Mouse (Mus musculus): ENCODE measurements around the gene Taar5. TPM values are rescaled to one million over a fixed set of nuclear protein-coding genes. Genes with fewer than 3 reads are reported as not detected.

The Taar5 gene
- polyA plus RNA-seq, 1 experiment from 2014 or later, result not detected

DNA sequence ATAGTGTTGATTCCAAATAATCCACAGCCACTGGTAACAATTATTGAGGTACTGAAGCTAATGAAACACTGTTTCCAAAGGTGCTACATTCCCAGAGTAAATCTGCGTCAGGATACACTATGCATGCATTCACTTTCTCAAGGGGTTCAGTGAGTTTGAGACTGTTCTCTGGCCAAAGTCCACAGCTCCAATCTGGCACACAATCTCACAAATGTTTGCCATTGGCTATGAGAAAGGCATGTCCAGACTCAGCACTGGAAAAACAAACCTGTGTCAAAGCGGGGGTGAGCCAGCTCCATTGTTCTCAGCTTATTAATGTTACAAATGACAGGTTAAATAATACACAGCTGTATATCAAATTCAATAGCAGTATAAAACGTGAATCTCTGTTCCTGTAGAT is 11.4 kb upstream of the Taar5 start:
- H3K36me3 ChIP-seq (ENCODE audit: control insufficient read depth, insufficient read depth, low read length), result no peaks in the 10 kb centered on the region
- H3K4me2 ChIP-seq (ENCODE audit: low read length), result no peak overlapping the region
- H3K4me3 ChIP-seq (ENCODE audit: low read depth, low read length), result no peak overlapping the region
- H3K9ac ChIP-seq (ENCODE audit: low read length), result no peak overlapping the region
- DNase-seq (ENCODE audit: low spot score) (no peak), ATAC-seq (no peak)
- no peak overlapping the region for H3K27ac ChIP-seq (ENCODE audit: low read depth, low read length)
- no peaks in the 10 kb centered on the region for H3K9me3 ChIP-seq (replicated peaks; ENCODE audit: control insufficient read depth, low read length)
- no peaks in the 10 kb centered on the region for H3K4me1 ChIP-seq (ENCODE audit: control insufficient read depth, insufficient read depth, low read length)
- H3K27me3 ChIP-seq (replicated peaks; ENCODE audit: control insufficient read depth, insufficient read depth, low read length), result no peaks in the 10 kb centered on the region
- 67% methylated on average over 3 of the region's 3 CpGs for WGBS

DNA sequence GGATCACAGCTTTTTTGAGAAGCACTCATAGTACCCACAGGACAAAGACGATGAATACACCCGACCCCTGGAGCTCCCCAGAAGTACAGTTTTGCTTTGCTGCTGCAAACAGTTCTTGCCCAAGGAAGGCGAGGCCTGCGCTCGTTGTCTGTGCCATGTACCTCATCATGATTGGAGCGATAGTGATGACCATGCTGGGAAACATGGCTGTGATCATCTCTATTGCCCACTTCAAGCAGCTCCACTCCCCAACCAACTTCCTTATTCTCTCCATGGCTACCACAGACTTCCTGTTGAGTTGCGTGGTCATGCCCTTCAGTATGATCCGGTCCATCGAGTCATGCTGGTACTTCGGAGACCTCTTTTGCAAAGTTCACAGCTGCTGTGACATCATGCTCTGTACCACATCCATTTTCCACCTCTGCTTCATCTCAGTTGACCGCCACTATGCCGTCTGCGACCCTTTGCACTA is 10.0 kb upstream of the Taar5 start, which contains the start of gene Taar4:
Gene Taar4, plus strand, starts transcription at position 51 of the 472 bp plus-strand sequence.
- no peak within 1 kb of the TSS for H3K27ac ChIP-seq (ENCODE audit: low read depth, low read length)
- H3K4me3 ChIP-seq (ENCODE audit: low read depth, low read length), result no peak within 1 kb of the TSS
- ATAC-seq (no peak), DNase-seq (ENCODE audit: low spot score) (no peak)
- H3K4me1 ChIP-seq (ENCODE audit: control insufficient read depth, insufficient read depth, low read length), result no peaks in the 10 kb centered on the region
- H3K4me2 ChIP-seq (ENCODE audit: low read length), result no peak within 1 kb of the TSS
- H3K9me3 ChIP-seq (replicated peaks; ENCODE audit: control insufficient read depth, low read length), result no peaks in the 10 kb centered on the region
- WGBS, result 95% methylated on average over 13 of the region's 13 CpGs
- H3K36me3 ChIP-seq (ENCODE audit: control insufficient read depth, insufficient read depth, low read length), result no peaks in the 10 kb centered on the region
- no peak within 1 kb of the TSS for H3K9ac ChIP-seq (ENCODE audit: low read length)
- no peaks in the 10 kb centered on the region for H3K27me3 ChIP-seq (replicated peaks; ENCODE audit: control insufficient read depth, insufficient read depth, low read length)

DNA sequence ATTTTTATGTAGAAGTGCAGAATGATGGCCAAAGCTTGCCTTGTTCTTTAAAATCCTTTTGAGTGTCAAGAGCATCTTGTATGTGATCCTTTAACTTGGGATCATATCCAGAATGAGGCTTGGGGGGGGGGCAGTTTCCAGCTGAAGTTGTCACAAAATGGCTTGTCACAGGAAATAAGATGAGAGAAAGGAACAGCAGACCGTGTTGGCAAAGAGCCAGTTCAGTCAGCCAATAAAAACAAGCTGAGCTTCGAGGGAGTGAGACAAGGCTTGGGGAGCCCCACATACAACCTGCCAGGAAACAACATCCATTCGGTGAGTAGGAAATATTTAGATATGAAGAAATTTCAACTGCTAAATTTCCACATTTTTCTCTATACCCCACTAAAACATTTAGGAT is 7.1 kb upstream of the Taar5 start:
- H3K27me3 ChIP-seq (replicated peaks; ENCODE audit: control insufficient read depth, insufficient read depth, low read length), result no peaks in the 10 kb centered on the region
- peak; percentile 78; the same call in 1 of the 2 replicates for ATAC-seq
- no peaks in the 10 kb centered on the region for H3K36me3 ChIP-seq (ENCODE audit: control insufficient read depth, insufficient read depth, low read length)
- WGBS, result 43% methylated on average over 3 of the region's 3 CpGs
- H3K4me1 ChIP-seq (ENCODE audit: control insufficient read depth, insufficient read depth, low read length), result no peaks in the 10 kb centered on the region
- no peak overlapping the region for H3K4me2 ChIP-seq (ENCODE audit: low read length)
- H3K4me3 ChIP-seq (ENCODE audit: low read depth, low read length), result no peak overlapping the region
- peak; percentile 63 for DNase-seq (ENCODE audit: low spot score)
- H3K9me3 ChIP-seq (replicated peaks; ENCODE audit: control insufficient read depth, low read length), result no peaks in the 10 kb centered on the region
- no peak overlapping the region for H3K27ac ChIP-seq (ENCODE audit: low read depth, low read length)
- no peak overlapping the region for H3K9ac ChIP-seq (ENCODE audit: low read length)

DNA sequence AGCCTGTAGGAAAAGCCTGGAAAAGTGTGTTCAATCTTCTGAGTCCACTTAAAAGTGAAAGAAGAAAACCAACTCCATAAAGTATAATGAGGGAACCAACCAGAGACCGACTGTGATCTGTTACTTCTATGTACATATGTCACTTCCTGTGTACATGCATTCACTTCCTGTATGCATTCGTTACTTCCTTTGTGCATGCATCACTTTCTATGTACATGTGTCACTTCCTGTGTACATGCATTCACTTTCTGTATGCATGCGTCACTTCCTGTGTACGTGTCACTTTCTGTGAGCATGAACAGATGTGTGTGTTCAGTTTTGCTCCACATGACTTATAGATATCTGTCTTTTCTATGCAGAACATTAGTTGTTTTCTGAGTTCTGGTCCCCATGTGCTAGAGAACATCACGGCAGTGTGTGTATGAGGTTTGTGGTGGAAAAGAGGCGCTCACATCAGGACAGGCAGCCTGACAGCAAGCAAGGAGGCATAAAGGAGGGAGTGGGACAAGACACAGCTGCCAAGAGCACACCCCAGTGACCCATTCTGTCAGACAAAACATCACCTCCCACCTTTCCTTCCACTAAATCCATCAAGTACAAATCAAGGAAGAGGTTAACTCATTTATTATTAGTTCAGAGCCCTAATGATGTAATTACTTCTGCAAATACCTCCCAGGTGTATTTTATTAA is 5.4 kb upstream of the Taar5 start:
- no peak overlapping the region for H3K27ac ChIP-seq (ENCODE audit: low read depth, low read length)
- H3K4me2 ChIP-seq (ENCODE audit: low read length), result no peak overlapping the region
- ATAC-seq, result no peak
- 95% methylated on average over 6 of the region's 6 CpGs for WGBS
- H3K9me3 ChIP-seq (replicated peaks; ENCODE audit: control insufficient read depth, low read length), result no peaks in the 10 kb centered on the region
- no peak for DNase-seq (ENCODE audit: low spot score)
- no peaks in the 10 kb centered on the region for H3K27me3 ChIP-seq (replicated peaks; ENCODE audit: control insufficient read depth, insufficient read depth, low read length)
- H3K36me3 ChIP-seq (ENCODE audit: control insufficient read depth, insufficient read depth, low read length), result no peaks in the 10 kb centered on the region
- no peak overlapping the region for H3K4me3 ChIP-seq (ENCODE audit: low read depth, low read length)
- no peak overlapping the region for H3K9ac ChIP-seq (ENCODE audit: low read length)
- no peaks in the 10 kb centered on the region for H3K4me1 ChIP-seq (ENCODE audit: control insufficient read depth, insufficient read depth, low read length)

DNA sequence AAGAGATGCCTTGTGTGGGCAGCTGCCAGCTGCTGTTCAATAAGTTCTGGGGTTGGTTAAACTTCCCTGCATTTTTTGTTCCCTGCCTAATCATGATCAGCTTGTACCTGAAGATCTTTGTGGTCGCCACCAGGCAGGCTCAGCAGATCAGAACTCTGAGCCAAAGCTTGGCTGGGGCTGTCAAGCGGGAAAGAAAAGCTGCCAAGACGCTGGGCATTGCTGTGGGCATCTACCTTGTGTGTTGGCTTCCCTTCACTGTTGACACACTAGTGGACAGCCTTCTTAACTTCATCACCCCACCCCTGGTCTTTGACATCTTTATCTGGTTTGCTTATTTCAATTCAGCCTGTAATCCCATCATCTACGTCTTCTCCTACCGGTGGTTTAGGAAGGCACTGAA is 750 bp downstream of the Taar5 start:
- no peaks in the 10 kb centered on the region for H3K4me1 ChIP-seq (ENCODE audit: control insufficient read depth, insufficient read depth, low read length)
- H3K4me2 ChIP-seq (ENCODE audit: low read length), result no peak overlapping the region
- H3K27ac ChIP-seq (ENCODE audit: low read depth, low read length), result no peak overlapping the region
- no peak overlapping the region for H3K9ac ChIP-seq (ENCODE audit: low read length)
- DNase-seq (ENCODE audit: low spot score) (no peak), ATAC-seq (no peak)
- H3K27me3 ChIP-seq (replicated peaks; ENCODE audit: control insufficient read depth, insufficient read depth, low read length), result no peaks in the 10 kb centered on the region
- H3K36me3 ChIP-seq (ENCODE audit: control insufficient read depth, insufficient read depth, low read length), result no peaks in the 10 kb centered on the region
- no peaks in the 10 kb centered on the region for H3K9me3 ChIP-seq (replicated peaks; ENCODE audit: control insufficient read depth, low read length)
- WGBS, result 89% methylated on average over 5 of the region's 5 CpGs
- H3K4me3 ChIP-seq (ENCODE audit: low read depth, low read length), result no peak overlapping the region

DNA sequence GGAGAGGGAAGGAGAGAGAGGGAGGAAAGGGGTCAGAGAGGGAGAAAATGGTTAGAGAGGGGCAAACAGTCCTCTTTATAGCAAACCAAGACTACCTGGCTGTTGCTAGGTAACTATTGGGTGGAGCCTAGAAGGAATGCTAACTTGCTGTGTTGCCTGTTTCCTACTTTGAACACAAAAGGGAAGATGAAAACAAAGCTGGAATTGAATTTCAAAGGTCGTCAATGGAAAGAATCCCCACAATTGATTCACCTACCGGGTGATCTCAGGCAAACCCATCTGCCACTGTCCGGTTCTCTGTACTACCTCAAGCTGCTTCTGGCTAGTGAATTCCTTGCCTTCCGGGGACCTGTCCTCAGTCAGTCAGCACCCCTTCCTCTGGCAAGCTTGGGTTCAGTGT is 7.5 kb downstream of the Taar5 start:
- H3K9me3 ChIP-seq (replicated peaks; ENCODE audit: control insufficient read depth, low read length), result no peaks in the 10 kb centered on the region
- no peak overlapping the region for H3K4me3 ChIP-seq (ENCODE audit: low read depth, low read length)
- no peak for ATAC-seq
- H3K27ac ChIP-seq (ENCODE audit: low read depth, low read length), result no peak overlapping the region
- no peak for DNase-seq (ENCODE audit: low spot score)
- H3K4me1 ChIP-seq (ENCODE audit: control insufficient read depth, insufficient read depth, low read length), result no peaks in the 10 kb centered on the region
- WGBS, result 40% methylated on average over 4 of the region's 4 CpGs
- H3K36me3 ChIP-seq (ENCODE audit: control insufficient read depth, insufficient read depth, low read length), result no peaks in the 10 kb centered on the region
- H3K4me2 ChIP-seq (ENCODE audit: low read length), result no peak overlapping the region
- no peak overlapping the region for H3K9ac ChIP-seq (ENCODE audit: low read length)
- H3K27me3 ChIP-seq (replicated peaks; ENCODE audit: control insufficient read depth, insufficient read depth, low read length), result no peaks in the 10 kb centered on the region

DNA sequence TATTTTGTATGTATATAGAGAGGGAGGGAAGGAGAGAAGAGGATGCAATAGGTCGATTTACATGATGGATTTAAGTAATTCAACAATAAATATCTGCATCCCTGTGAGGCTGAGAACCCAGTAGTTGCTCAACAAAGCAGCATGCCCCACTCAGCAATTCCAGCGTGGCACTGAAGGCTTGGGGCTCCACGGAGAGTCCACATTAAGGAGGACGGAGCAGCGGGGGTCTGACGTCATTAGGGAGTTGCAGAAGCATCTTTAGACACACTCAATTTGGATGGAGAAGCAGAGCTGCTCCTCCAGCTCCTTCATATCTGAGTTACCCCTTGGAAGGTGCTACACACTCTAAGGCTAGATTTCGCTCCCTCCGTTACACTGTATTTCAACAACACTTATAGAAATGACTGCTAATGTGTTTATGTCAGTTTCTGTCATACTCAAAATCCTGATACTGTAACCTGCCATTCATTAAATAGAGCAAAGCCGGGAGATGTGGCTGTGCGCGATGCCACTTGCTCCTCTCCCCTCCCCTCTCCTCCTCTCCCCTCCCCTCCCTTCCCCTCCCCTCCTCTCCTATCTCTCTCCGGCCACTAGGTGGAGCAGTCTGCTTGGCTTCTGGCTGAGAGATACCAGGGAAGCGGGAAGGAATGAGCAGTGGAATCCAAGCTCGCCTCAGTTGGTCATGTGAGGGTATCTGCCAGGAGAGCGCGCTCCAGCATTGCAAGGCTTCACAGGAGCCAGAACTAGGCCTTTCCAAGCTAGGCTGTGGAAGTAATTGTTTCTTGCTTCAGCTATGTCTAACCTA is 8.6 kb downstream of the Taar5 start:
- WGBS, result 44% methylated on average over 16 of the region's 16 CpGs
- peak; percentile 82 for DNase-seq (ENCODE audit: low spot score)
- H3K36me3 ChIP-seq (ENCODE audit: control insufficient read depth, insufficient read depth, low read length), result no peaks in the 10 kb centered on the region
- H3K9ac ChIP-seq (ENCODE audit: low read length), result no peak overlapping the region
- ATAC-seq, result peak; percentile 89
- H3K4me1 ChIP-seq (ENCODE audit: control insufficient read depth, insufficient read depth, low read length), result no peaks in the 10 kb centered on the region
- H3K27me3 ChIP-seq (replicated peaks; ENCODE audit: control insufficient read depth, insufficient read depth, low read length), result no peaks in the 10 kb centered on the region
- no peaks in the 10 kb centered on the region for H3K9me3 ChIP-seq (replicated peaks; ENCODE audit: control insufficient read depth, low read length)
- H3K4me2 ChIP-seq (ENCODE audit: low read length), result no peak overlapping the region
- H3K27ac ChIP-seq (ENCODE audit: low read depth, low read length), result no peak overlapping the region
- H3K4me3 ChIP-seq (ENCODE audit: low read depth, low read length), result no peak overlapping the region

DNA sequence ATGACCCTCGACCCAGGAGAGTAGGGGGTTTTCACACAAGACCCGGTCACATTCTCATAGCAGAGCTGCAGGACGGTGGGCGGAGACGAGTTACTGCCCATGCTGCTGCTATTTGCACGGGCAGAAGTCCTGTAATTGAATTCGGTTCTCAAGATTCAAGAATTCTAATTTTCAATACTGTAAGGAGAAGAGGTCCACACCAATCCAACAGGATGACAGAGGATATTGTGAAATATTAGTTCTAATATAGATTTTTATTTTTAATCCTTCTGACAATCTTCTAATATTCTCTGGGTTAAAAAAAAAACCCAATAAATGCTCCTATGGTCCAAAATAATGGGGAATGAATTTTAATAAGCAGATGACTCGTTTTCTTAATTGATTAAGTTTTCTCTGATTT is 15.0 kb downstream of the Taar5 start, which contains the start of gene Taar6:
Gene Taar6, minus strand, starts transcription at position 101 of the 400 bp plus-strand sequence.
- no peak for DNase-seq (ENCODE audit: low spot score)
- Histone ChIP-seq H3K27me3 (replicated peaks; ENCODE audit: control insufficient read depth, insufficient read depth, low read length) (no peaks in the 10 kb centered on the region), H3K27ac (ENCODE audit: low read depth, low read length) (no peak within 1 kb of the TSS), H3K9ac (ENCODE audit: low read length) (no peak within 1 kb of the TSS), H3K4me2 (ENCODE audit: low read length) (no peak within 1 kb of the TSS), H3K9me3 (replicated peaks; ENCODE audit: control insufficient read depth, low read length) (no peaks in the 10 kb centered on the region), H3K36me3 (ENCODE audit: control insufficient read depth, insufficient read depth, low read length) (no peaks in the 10 kb centered on the region), H3K4me3 (ENCODE audit: low read depth, low read length) (no peak within 1 kb of the TSS), H3K4me1 (ENCODE audit: control insufficient read depth, insufficient read depth, low read length) (no peaks in the 10 kb centered on the region)
- WGBS, result 86% methylated on average over 8 of the region's 8 CpGs
- ATAC-seq, result no peak

DNA sequence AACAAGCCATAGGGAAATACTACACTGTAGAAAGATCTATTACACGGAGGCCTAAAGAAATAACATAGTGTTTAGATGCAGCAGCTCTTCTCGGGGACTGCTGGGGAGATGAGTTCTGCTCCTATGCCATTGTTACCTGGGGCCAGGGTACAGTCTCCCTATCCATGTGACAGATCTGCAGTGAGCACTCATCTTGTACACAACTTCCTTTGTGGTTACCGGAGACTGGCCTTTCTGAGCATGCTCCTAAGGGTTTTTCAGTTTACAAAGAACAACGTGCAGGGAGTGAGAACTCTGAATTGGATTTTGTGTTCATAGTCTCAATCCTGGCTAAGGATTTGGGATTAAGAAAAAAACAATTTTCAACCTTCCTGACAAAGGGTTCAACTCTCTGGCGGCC is 15.9 kb downstream of the Taar5 start:
- WGBS, result 76% methylated on average over 5 of the region's 5 CpGs
- no peak overlapping the region for H3K27ac ChIP-seq (ENCODE audit: low read depth, low read length)
- H3K4me2 ChIP-seq (ENCODE audit: low read length), result no peak overlapping the region
- DNase-seq (ENCODE audit: low spot score) (no peak), ATAC-seq (no peak)
- no peak overlapping the region for H3K9ac ChIP-seq (ENCODE audit: low read length)
- H3K27me3 ChIP-seq (replicated peaks; ENCODE audit: control insufficient read depth, insufficient read depth, low read length), result no peaks in the 10 kb centered on the region
- H3K4me3 ChIP-seq (ENCODE audit: low read depth, low read length), result no peak overlapping the region
- no peaks in the 10 kb centered on the region for H3K9me3 ChIP-seq (replicated peaks; ENCODE audit: control insufficient read depth, low read length)
- no peaks in the 10 kb centered on the region for H3K36me3 ChIP-seq (ENCODE audit: control insufficient read depth, insufficient read depth, low read length)
- no peaks in the 10 kb centered on the region for H3K4me1 ChIP-seq (ENCODE audit: control insufficient read depth, insufficient read depth, low read length)
